ENCODE assay signal across 18 mouse cellular contexts in the genomic region with DNA sequence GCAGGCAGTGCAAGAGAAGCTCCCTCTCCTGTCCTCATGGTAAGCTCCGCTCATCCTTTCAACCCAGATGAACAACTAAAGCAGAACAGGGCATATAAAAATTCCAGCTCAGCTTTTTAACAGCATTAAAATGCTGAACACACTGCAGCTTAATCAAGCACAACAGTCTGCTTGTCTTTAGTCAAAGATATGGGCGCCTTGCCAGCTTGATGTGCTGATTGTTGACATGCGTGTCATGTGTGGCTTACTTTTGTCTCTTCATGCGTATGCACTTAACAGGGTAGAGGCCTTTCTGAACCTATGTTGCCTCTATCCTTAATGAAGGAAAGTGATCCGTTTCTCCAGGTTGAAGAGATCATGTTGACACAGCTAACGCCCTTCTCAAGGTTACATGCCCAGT.
DNase-seq lines count a peak whose midpoint lies in the region; ATAC-seq and TF ChIP-seq lines count a peak whose summit lies in the region.
"Had no signal": no experiment of that assay in that cellular context is flagged by ENCODE, and none has a peak within 500 bp of the region (broad histone marks: within the 10 kb centered on the region; RNA-seq: fewer than 3 reads in every experiment).

No protein-coding gene starts in this region.

- no peak overlapping the region for H3K9ac ChIP-seq in forebrain, embryonic 15.5 days (replicated peaks)
- no peak overlapping the region for H3K9ac ChIP-seq in forebrain, embryonic 11.5 days (ENCODE audit: low read length)
- H3K9ac ChIP-seq in lung, embryonic 14.5 days = no peak overlapping the region
- H3K9ac ChIP-seq in lung, postnatal 0 days (replicated peaks; ENCODE audit: low read depth) = no peak overlapping the region
- H3K9ac ChIP-seq: embryonic facial prominence, embryonic 13.5 days; liver, embryonic 12.5 days; midbrain, embryonic 12.5 days had no signal

- 0 out of 2 replicates have a peak, but pooled peaks cover 6% of the 10 kb centered on the region for H3K4me1 ChIP-seq in forebrain, embryonic 15.5 days
- H3K4me1 ChIP-seq in forebrain, embryonic 11.5 days (replicated peaks; ENCODE audit: control insufficient read depth, insufficient read depth, low read length) = no peaks in the 10 kb centered on the region
- H3K4me1 ChIP-seq in lung, embryonic 14.5 days (ENCODE audit: insufficient read depth) = no peaks in the 10 kb centered on the region
- H3K4me1 ChIP-seq in lung, postnatal 0 days (ENCODE audit: insufficient read depth, low read depth, low read length) = no peaks in the 10 kb centered on the region
- H3K4me1 ChIP-seq: heart, embryonic 10.5 days; limb, embryonic 10.5 days; liver, embryonic 12.5 days had no signal

- peak; percentile 55; the same call in 1 of the 2 replicates for ATAC-seq in forebrain, embryonic 15.5 days (replicated peaks)
- ATAC-seq in forebrain, embryonic 11.5 days (replicated peaks; ENCODE audit: low FRiP score) = no peak
- no peak for ATAC-seq in lung, embryonic 14.5 days (ENCODE audit: insufficient read depth)
- ATAC-seq in lung, postnatal 0 days = no peak
- no peak for ATAC-seq in monocyte, adult 5-6 weeks (replicated peaks; ENCODE audit: insufficient number of reproducible peaks, low FRiP score, low TSS enrichment, poor library complexity, severe bottlenecking)
- ATAC-seq: intestine, embryonic 16.5 days; liver, embryonic 12.5 days had no signal

- no peak overlapping the region for H3K27ac ChIP-seq in forebrain, embryonic 15.5 days (replicated peaks)
- H3K27ac ChIP-seq in forebrain, embryonic 11.5 days (ENCODE audit: low read depth, low read length) = no peak overlapping the region
- H3K27ac ChIP-seq in lung, embryonic 14.5 days (ENCODE audit: low read depth) = no peak overlapping the region
- H3K27ac ChIP-seq in lung, postnatal 0 days (ENCODE audit: low read length) = no peak overlapping the region
- H3K27ac ChIP-seq: embryonic facial prominence, embryonic 13.5 days; heart, embryonic 10.5 days; limb, embryonic 10.5 days; liver, embryonic 12.5 days; midbrain, embryonic 12.5 days had no signal

- no peaks in the 10 kb centered on the region for H3K27me3 ChIP-seq in forebrain, embryonic 15.5 days
- H3K27me3 ChIP-seq in forebrain, embryonic 11.5 days (ENCODE audit: control insufficient read depth, insufficient read depth, low read length) = no peaks in the 10 kb centered on the region
- H3K27me3 ChIP-seq in lung, embryonic 14.5 days (ENCODE audit: insufficient read depth, low read length) = no peaks in the 10 kb centered on the region
- no peaks in the 10 kb centered on the region for H3K27me3 ChIP-seq in lung, postnatal 0 days (replicated peaks; ENCODE audit: insufficient read depth, low read length)
- H3K27me3 ChIP-seq: embryonic facial prominence, embryonic 13.5 days; liver, embryonic 12.5 days; midbrain, embryonic 12.5 days had no signal

- no peak overlapping the region for H3K4me3 ChIP-seq in forebrain, embryonic 15.5 days
- no peak overlapping the region for H3K4me3 ChIP-seq in forebrain, embryonic 11.5 days (ENCODE audit: low read depth, low read length)
- no peak overlapping the region for H3K4me3 ChIP-seq in lung, embryonic 14.5 days (ENCODE audit: low read depth, low read length)
- no peak overlapping the region for H3K4me3 ChIP-seq in lung, postnatal 0 days (ENCODE audit: low read depth, low read length)
- H3K4me3 ChIP-seq: embryonic facial prominence, embryonic 13.5 days; heart, embryonic 10.5 days; limb, embryonic 10.5 days; liver, embryonic 12.5 days; midbrain, embryonic 12.5 days had no signal

- TF ChIP-seq CTCF in lung, embryonic 14.5 days (IDR thresholded peaks at IDR 0.05; ENCODE audit: low read depth) = no peak
- TF ChIP-seq CTCF in lung, postnatal 0 days (IDR thresholded peaks at IDR 0.05) = no peak

- 50% methylated on average over 6 of the region's 6 CpGs for whole genome bisulfite sequencing in forebrain, embryonic 15.5 days
- WGBS in forebrain, embryonic 11.5 days = 86% methylated on average over 6 of the region's 6 CpGs
- WGBS in lung, embryonic 14.5 days = 58% methylated on average over 6 of the region's 6 CpGs
- WGBS in lung, postnatal 0 days = 69% methylated on average over 6 of the region's 6 CpGs

- no peak for TF ChIP-seq EP300 in lung, postnatal 0 days (IDR thresholded peaks at IDR 0.05)

- peaks cover 22% of the 10 kb centered on the region for H3K36me3 ChIP-seq in forebrain, embryonic 15.5 days
- no peaks in the 10 kb centered on the region for H3K36me3 ChIP-seq in forebrain, embryonic 11.5 days (ENCODE audit: control insufficient read depth, insufficient read depth, low read length)
- H3K36me3 ChIP-seq in lung, embryonic 14.5 days (ENCODE audit: insufficient read depth) = peaks cover 27% of the 10 kb centered on the region
- no peaks in the 10 kb centered on the region for H3K36me3 ChIP-seq in lung, postnatal 0 days (ENCODE audit: insufficient read depth, low read length)
- H3K36me3 ChIP-seq: liver, embryonic 12.5 days had no signal

- H3K9me3 ChIP-seq in forebrain, embryonic 15.5 days = no peaks in the 10 kb centered on the region
- H3K9me3 ChIP-seq in forebrain, embryonic 11.5 days (ENCODE audit: control insufficient read depth, low read length) = no peaks in the 10 kb centered on the region
- H3K9me3 ChIP-seq in lung, embryonic 14.5 days (ENCODE audit: low read depth, low read length) = no peaks in the 10 kb centered on the region
- no peaks in the 10 kb centered on the region for H3K9me3 ChIP-seq in lung, postnatal 0 days (ENCODE audit: low read length)
- H3K9me3 ChIP-seq: embryonic facial prominence, embryonic 13.5 days; heart, embryonic 10.5 days; limb, embryonic 10.5 days; liver, embryonic 12.5 days; midbrain, embryonic 12.5 days had no signal

- no peak overlapping the region for H3K4me2 ChIP-seq in forebrain, embryonic 15.5 days (replicated peaks)
- H3K4me2 ChIP-seq in forebrain, embryonic 11.5 days (ENCODE audit: low read depth, low read length, severe bottlenecking) = no peak overlapping the region
- H3K4me2 ChIP-seq in lung, embryonic 14.5 days = no peak overlapping the region
- no peak overlapping the region for H3K4me2 ChIP-seq in lung, postnatal 0 days (replicated peaks; ENCODE audit: low read depth, low read length)
- H3K4me2 ChIP-seq: embryonic facial prominence, embryonic 13.5 days; liver, embryonic 12.5 days; midbrain, embryonic 12.5 days had no signal

- DNase-seq in forebrain, embryonic 11.5 days (ENCODE audit: low spot score) = no peak
- peak; percentile 61 for DNase-seq in lung, embryonic 14.5 days
- no peak for DNase-seq in lung, postnatal 0 days (ENCODE audit: low spot score)
- peak; percentile 40 for DNase-seq in right cerebral cortex, postnatal 4 days
- DNase-seq in right cerebral cortex, adult 18-20 months = no peak
- DNase-seq in MN1 (ENCODE audit: low spot score) = no peak
- DNase-seq: B cell, adult 2 months; cerebellum, adult 18-20 months; gastrocnemius, postnatal 36 days; layer of hippocampus, postnatal 36 days had no signal

Comparison
In these comparisons a context has a peak if more than half of its experiments do, and no peak if none do; other contexts are left out.
1. DNase-seq: peak in lung, embryonic 14.5 days (single experiment) and right cerebral cortex, postnatal 4 days (single experiment); none in forebrain, embryonic 11.5 days (single experiment), lung, postnatal 0 days (single experiment), right cerebral cortex, adult 18-20 months (single experiment) and MN1 (single experiment).